In the genomic region with DNA sequence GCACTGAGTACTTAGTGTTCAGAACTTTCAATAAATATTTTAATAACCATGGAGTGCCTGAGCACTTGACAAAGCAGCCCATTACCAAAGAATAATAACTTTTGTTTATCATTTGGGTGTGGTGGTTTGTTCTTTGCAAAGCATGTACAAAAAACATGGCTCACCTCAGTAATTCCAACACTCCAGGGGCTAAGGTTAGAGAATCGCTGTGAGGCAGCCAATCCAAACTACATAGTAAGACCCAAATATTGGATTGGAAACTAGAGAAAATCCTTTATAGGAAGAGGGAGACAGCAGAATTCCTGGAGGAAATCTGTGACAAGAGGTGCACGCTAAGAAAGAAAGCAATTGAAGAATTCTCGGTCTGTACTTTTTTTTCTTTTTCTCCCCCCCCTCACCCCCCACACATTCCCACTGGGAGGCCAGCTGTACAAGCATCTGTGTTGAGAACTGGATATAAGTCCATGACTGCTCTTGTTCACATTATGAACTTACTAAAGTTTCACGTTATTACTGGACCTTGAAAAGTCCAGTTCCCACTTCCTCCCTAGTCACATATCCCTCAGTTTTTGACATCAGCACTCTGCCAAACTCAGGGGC, we compare ENCODE assay signal across 8 mouse cellular contexts. TPM values are rescaled to one million over a fixed set of nuclear protein-coding genes. Genes with fewer than 3 reads are reported as not detected.
DNase-seq lines count a peak whose midpoint lies in the region; ATAC-seq and TF ChIP-seq lines count a peak whose summit lies in the region.
"Had no signal": no experiment of that assay in that cellular context is flagged by ENCODE, and none has a peak within 500 bp of the region (broad histone marks: within the 10 kb centered on the region; RNA-seq: fewer than 3 reads in every experiment).

No protein-coding gene starts in this region.

- TF ChIP-seq POLR2A in spleen, adult 2 months (IDR thresholded peaks at IDR 0.05; ENCODE audit: low read depth, low read length): no peak

- no peaks in the 10 kb centered on the region for H3K9me3 ChIP-seq in forebrain, embryonic 13.5 days (replicated peaks)
- no peaks in the 10 kb centered on the region for H3K9me3 ChIP-seq in liver, embryonic 13.5 days (replicated peaks)

- H3K9ac ChIP-seq in forebrain, embryonic 13.5 days: peak overlapping the region; percentile 91
- peak overlapping the region; percentile 91 for H3K9ac ChIP-seq in liver, embryonic 13.5 days

- H3K4me2 ChIP-seq in forebrain, embryonic 13.5 days: peak overlapping the region; percentile 71
- peak overlapping the region; percentile 86 for H3K4me2 ChIP-seq in liver, embryonic 13.5 days

- H3K4me3 ChIP-seq in spleen, adult 2 months (ENCODE audit: extremely low read depth, insufficient read depth, insufficient read length): peak overlapping the region; percentile 88; the same call in 1 of the 2 replicates
- peak overlapping the region; percentile 75 for H3K4me3 ChIP-seq in forebrain, embryonic 13.5 days
- H3K4me3 ChIP-seq in liver, embryonic 13.5 days (replicated peaks): peak overlapping the region; percentile 77

- no peak for TF ChIP-seq CTCF in spleen, adult 2 months (IDR thresholded peaks at IDR 0.05; ENCODE audit: extremely low read depth, insufficient read depth, insufficient read length, insufficient replicate concordance)

- DNase-seq in spleen, adult 2 months (ENCODE audit: low read depth in 1 of 2, low spot score in 2 of 2): no peak
- DNase-seq in spleen, postnatal 10 days (ENCODE audit: low spot score in 2 of 2): no peak
- DNase-seq in liver, embryonic 13.5 days: no peak
- DNase-seq in layer of hippocampus, postnatal 10 days (ENCODE audit: low spot score in 2 of 2): no peak
- no peak for DNase-seq in right cerebral cortex, adult 18-20 months
- no peak for DNase-seq in cerebellum, postnatal 10 days

- WGBS in spleen, adult 2 months: 16% methylated on average over 4 of the region's 4 CpGs
- WGBS in forebrain, embryonic 13.5 days: 17% methylated on average over 4 of the region's 4 CpGs
- 13% methylated on average over 4 of the region's 4 CpGs for WGBS in liver, embryonic 13.5 days (ENCODE audit: insufficient replicate concordance)

- H3K27me3 ChIP-seq in spleen, adult 2 months (ENCODE audit: control insufficient read depth, insufficient read depth, low read length): no peaks in the 10 kb centered on the region
- H3K27me3 ChIP-seq in forebrain, embryonic 13.5 days: no peaks in the 10 kb centered on the region
- no peaks in the 10 kb centered on the region for H3K27me3 ChIP-seq in liver, embryonic 13.5 days

- no peaks in the 10 kb centered on the region for H3K4me1 ChIP-seq in spleen, adult 2 months (ENCODE audit: control insufficient read depth, insufficient read depth, insufficient read length)
- peaks cover 19% of the 10 kb centered on the region for H3K4me1 ChIP-seq in forebrain, embryonic 13.5 days
- peaks cover 47% of the 10 kb centered on the region for H3K4me1 ChIP-seq in liver, embryonic 13.5 days (replicated peaks)

- no peak for ATAC-seq in forebrain, embryonic 13.5 days
- ATAC-seq in liver, embryonic 13.5 days (ENCODE audit: low read depth): no peak

- no peak overlapping the region for H3K27ac ChIP-seq in spleen, adult 2 months (ENCODE audit: insufficient read depth, low read length)
- H3K27ac ChIP-seq in forebrain, embryonic 13.5 days: peak overlapping the region; percentile 98; the same call in 1 of the 2 replicates
- H3K27ac ChIP-seq in liver, embryonic 13.5 days: peak overlapping the region; percentile 94

- H3K36me3 ChIP-seq in spleen, adult 2 months (ENCODE audit: control insufficient read depth, insufficient read depth, low read length): peaks cover 11% of the 10 kb centered on the region
- H3K36me3 ChIP-seq in forebrain, embryonic 13.5 days (ENCODE audit: poor library complexity, severe bottlenecking): peaks cover 58% of the 10 kb centered on the region
- peaks cover 48% of the 10 kb centered on the region for H3K36me3 ChIP-seq in liver, embryonic 13.5 days

RNA-seq across cellular contexts. Expression of a gene that starts 1.0 kb away (rescaled TPM):
- polyA plus RNA-seq in spleen, adult 2 months (2012; rRNA removed): 17.0 and 17.1 TPM in 2 replicates
- 7.7 and 8.5 TPM in 2 replicates for polyA plus RNA-seq in forebrain, embryonic 13.5 days (2015; fragmentation: Nextera tagmentation; extraction: Ambion mirVana)
- polyA plus RNA-seq in liver, embryonic 13.5 days (2015; fragmentation: Nextera tagmentation; extraction: Ambion mirVana): 6.9 and 7.7 TPM in 2 replicates
- total RNA-seq in layer of hippocampus, postnatal 10 days (2021): 10 to 100 TPM; 10.1 to 10.6 TPM

RNA-seq across cellular contexts. Expression of a gene that starts 11.8 kb away (rescaled TPM):
- 91.5 and 94.1 TPM in 2 replicates for polyA plus RNA-seq in spleen, adult 2 months (2012; rRNA removed)
- polyA plus RNA-seq in forebrain, embryonic 13.5 days (2015; fragmentation: Nextera tagmentation; extraction: Ambion mirVana): 92.3 and 96.3 TPM in 2 replicates
- 43.9 and 50.1 TPM in 2 replicates for polyA plus RNA-seq in liver, embryonic 13.5 days (2015; fragmentation: Nextera tagmentation; extraction: Ambion mirVana)
- 10 to 100 TPM; 79.8 to 80.1 TPM for total RNA-seq in layer of hippocampus, postnatal 10 days (2021)

RNA-seq across cellular contexts. Expression of a gene that starts 15.2 kb away (rescaled TPM):
- 15.5 and 16.2 TPM in 2 replicates for polyA plus RNA-seq in spleen, adult 2 months (2012; rRNA removed)
- polyA plus RNA-seq in forebrain, embryonic 13.5 days (2015; fragmentation: Nextera tagmentation; extraction: Ambion mirVana): 174 and 191 TPM in 2 replicates
- polyA plus RNA-seq in liver, embryonic 13.5 days (2015; fragmentation: Nextera tagmentation; extraction: Ambion mirVana): 2.8 and 3.5 TPM in 2 replicates
- total RNA-seq in layer of hippocampus, postnatal 10 days (2021): 100 to 1,000 TPM; 621 to 626 TPM

RNA-seq across cellular contexts. Expression of a gene that starts 24.6 kb away (rescaled TPM):
- polyA plus RNA-seq in spleen, adult 2 months (2012; rRNA removed): 0.18 and 0.52 TPM in 2 replicates
- 0.19 and 0.38 TPM in 2 replicates for polyA plus RNA-seq in forebrain, embryonic 13.5 days (2015; fragmentation: Nextera tagmentation; extraction: Ambion mirVana)
- polyA plus RNA-seq in liver, embryonic 13.5 days (2015; fragmentation: Nextera tagmentation; extraction: Ambion mirVana): 0.16 and 0.21 TPM in 2 replicates
- under 1 TPM; 0.16 to 0.18 TPM for total RNA-seq in layer of hippocampus, postnatal 10 days (2021)
- total RNA-seq: neutrophil, adult 5-6 weeks had no signal

RNA-seq across cellular contexts. Expression of a gene that starts 34.2 kb away (rescaled TPM):
- polyA plus RNA-seq in spleen, adult 2 months (2012; rRNA removed): 0.07 TPM in 1 of 2 replicates, not detected in the other
- polyA plus RNA-seq in forebrain, embryonic 13.5 days (2015; fragmentation: Nextera tagmentation; extraction: Ambion mirVana): not detected in 2 replicates
- polyA plus RNA-seq in liver, embryonic 13.5 days (2015; fragmentation: Nextera tagmentation; extraction: Ambion mirVana): not detected in 2 replicates
- under 1 TPM in 1 of 2 experiments, not detected in 1; 0.25 TPM for total RNA-seq in layer of hippocampus, postnatal 10 days (2021)
- total RNA-seq: neutrophil, adult 5-6 weeks had no signal

Comparison
In these comparisons a context has a peak if more than half of its experiments do, and no peak if none do; other contexts are left out.
1. RNA of a gene that starts 15.2 kb away (polyA plus RNA-seq): 174 to 191 TPM in forebrain, embryonic 13.5 days; 15.5 to 16.2 TPM in spleen, adult 2 months and 2.8 to 3.5 TPM in liver, embryonic 13.5 days; every median in the first group is over 10 times any median in the second.
2. Peak in every context shown above with its lines, with median percentiles within 50 percentile points of each other: H3K4me3 ChIP-seq.